Mouse (Mus musculus) lung, postnatal 0 days (tissue): ENCODE measurements around the gene Lrsam1. TPM values are rescaled to one million over a fixed set of nuclear protein-coding genes. Genes with fewer than 3 reads are reported as not detected.

ENCODE experiments used
- ATAC-seq: fragments of 200-750 bp; cut with Nextera tagmentation; 2 replicates; pipeline ENCODE4 v1.8.0; 2017; ENCODE audit warnings: moderate library complexity
- DNase-seq: peaks from one replicate; pipeline ENCODE4 v3.0.0-alpha.2; 2016; ENCODE audit warnings: low spot score
- H3K27ac ChIP-seq: fragments of 300-500 bp; sonication (generic); 2 replicates; pipeline ENCODE4 v1.5.1; 2014; ENCODE audit warnings: antibody characterized with exemption, mild to moderate bottlenecking, low read length, mixed read lengths
- H3K27me3 ChIP-seq: fragments of 300-500 bp; sonication (generic); replicated peaks from 2 replicates; pipeline ENCODE4 v1.6.1; 2014; ENCODE audit warnings: low read length, mixed read lengths; ENCODE audit not compliant: insufficient read depth
- H3K36me3 ChIP-seq: fragments of 300-500 bp; sonication (generic); 2 replicates; pipeline ENCODE4 v1.6.1; 2014; ENCODE audit warnings: low read length, mixed read lengths; ENCODE audit not compliant: insufficient read depth
- H3K4me1 ChIP-seq: fragments of 300-500 bp; sonication (generic); 2 replicates; pipeline ENCODE4 v1.6.1; 2014; ENCODE audit warnings: antibody characterized with exemption, low read depth, low read length, mixed read lengths; ENCODE audit not compliant: insufficient read depth
- H3K4me2 ChIP-seq: fragments of 300-500 bp; sonication (generic); replicated peaks from 2 replicates; pipeline ENCODE4 v1.6.1; 2014; ENCODE audit warnings: low read depth, mild to moderate bottlenecking, low read length, moderate library complexity, mixed read lengths
- H3K4me3 ChIP-seq: fragments of 300-500 bp; sonication (generic); 2 replicates; pipeline ENCODE4 v1.5.1; 2014; ENCODE audit warnings: low read depth, low read length
- H3K9ac ChIP-seq: fragments of 300-500 bp; sonication (generic); replicated peaks from 2 replicates; pipeline ENCODE4 v1.6.1; 2014; ENCODE audit warnings: low read depth, mild to moderate bottlenecking
- H3K9me3 ChIP-seq: fragments of 300-500 bp; sonication (generic); 2 replicates; pipeline ENCODE4 v1.6.1; 2016; ENCODE audit warnings: low read length, mixed read lengths
- CTCF ChIP-seq: IDR thresholded peaks from 2 replicates; pipeline ENCODE4 v1.5.1; 2016; ENCODE audit warnings: antibody characterized with exemption, mild to moderate bottlenecking
- EP300 ChIP-seq: IDR thresholded peaks from 2 replicates; pipeline ENCODE4 v1.6.1; 2016; ENCODE audit warnings: antibody characterized with exemption, mild to moderate bottlenecking, control low read depth
- WGBS: fragments of 180-500 bp; shearing (Covaris S2); extraction: QIAGEN DNeasy Blood & Tissue Kit; methylation state at CpG from one replicate; pipeline ENCODE4 v1.1.7; 2014; 5-methylcytosine and 5-hydroxymethylcytosine counted together
- polyA plus RNA-seq: library from polyadenylated mRNA; unstranded; fragments of >200 nt; fragmentation: Nextera tagmentation; extraction: Ambion mirVana; gene quantifications from 2 replicates; pipeline ENCODE4 v1.2.1, GENCODE M21; 2015

Gene Lrsam1
- polyA plus RNA-seq, 1 experiment from 2014 or later, result 5.8 TPM

GRCm38 (mm10) chr2:32924306-32924844 lies 37.0 kb downstream of the Lrsam1 start:
- H3K27ac ChIP-seq, result peak overlapping the region; percentile 57; the same call in 1 of the 2 replicates
- 73% methylated on average over 10 of the region's 10 CpGs for WGBS
- H3K4me2 ChIP-seq, result no peak overlapping the region
- H3K36me3 ChIP-seq, result peaks cover 45% of the 10 kb centered on the region
- no peak for TF ChIP-seq EP300
- no peak for TF ChIP-seq CTCF
- DNase-seq (no peak), ATAC-seq (no peak)
- H3K9me3 ChIP-seq, result no peaks in the 10 kb centered on the region
- H3K27me3 ChIP-seq, result no peaks in the 10 kb centered on the region
- H3K4me1 ChIP-seq, result no peaks in the 10 kb centered on the region; the same call in 1 of the 2 replicates
- H3K9ac ChIP-seq, result no peak overlapping the region
- H3K4me3 ChIP-seq, result no peak overlapping the region

- Histone ChIP-seq H3K36me3 (peaks cover 46% of the 10 kb centered on the region), H3K9ac (no peak overlapping the region), H3K27ac (no peak overlapping the region), H3K4me2 (no peak overlapping the region), H3K4me3 (no peak overlapping the region), H3K4me1 (no peaks in the 10 kb centered on the region; the same call in 1 of the 2 replicates), H3K9me3 (no peaks in the 10 kb centered on the region), H3K27me3 (no peaks in the 10 kb centered on the region)
- WGBS, result 91% methylated on average over 24 of the region's 24 CpGs
- no peak for TF ChIP-seq EP300
- no peak for TF ChIP-seq CTCF
- no peak for DNase-seq
- ATAC-seq, result no peak
Observed at GRCm38 (mm10) chr2:32923551-32924250, 37.7 kb downstream of the Lrsam1 start.

GRCm38 (mm10) chr2:32922564-32922963 lies 38.9 kb downstream of the Lrsam1 start:
- H3K36me3 ChIP-seq, result peaks cover 46% of the 10 kb centered on the region
- H3K9ac ChIP-seq, result no peak overlapping the region
- 88% methylated on average over 13 of the region's 13 CpGs for WGBS
- ATAC-seq, result no peak
- H3K4me3 ChIP-seq, result no peak overlapping the region
- no peak overlapping the region for H3K27ac ChIP-seq
- no peak overlapping the region for H3K4me2 ChIP-seq
- H3K9me3 ChIP-seq, result no peaks in the 10 kb centered on the region
- no peaks in the 10 kb centered on the region for H3K27me3 ChIP-seq
- TF ChIP-seq CTCF, result no peak
- no peak for TF ChIP-seq EP300
- no peaks in the 10 kb centered on the region for H3K4me1 ChIP-seq
- no peak for DNase-seq

GRCm38 (mm10) chr2:32921801-32922380 lies 39.5 kb downstream of the Lrsam1 start:
- WGBS, result 89% methylated on average over 13 of the region's 15 CpGs
- Histone ChIP-seq H3K27me3 (no peaks in the 10 kb centered on the region), H3K4me3 (no peak overlapping the region), H3K36me3 (peaks cover 46% of the 10 kb centered on the region), H3K27ac (no peak overlapping the region), H3K4me1 (no peaks in the 10 kb centered on the region), H3K9me3 (no peaks in the 10 kb centered on the region), H3K9ac (no peak overlapping the region), H3K4me2 (no peak overlapping the region)
- TF ChIP-seq EP300, result no peak
- TF ChIP-seq CTCF, result no peak
- DNase-seq (no peak), ATAC-seq (no peak)

- H3K4me2 ChIP-seq, result no peak overlapping the region
- H3K27me3 ChIP-seq, result no peaks in the 10 kb centered on the region
- WGBS, result 87% methylated on average over 7 of the region's 7 CpGs
- no peak overlapping the region for H3K27ac ChIP-seq
- DNase-seq (no peak), ATAC-seq (no peak)
- TF ChIP-seq EP300 (no peak), CTCF (no peak)
- no peak overlapping the region for H3K4me3 ChIP-seq
- no peak overlapping the region for H3K9ac ChIP-seq
- H3K9me3 ChIP-seq, result no peaks in the 10 kb centered on the region
- H3K36me3 ChIP-seq, result peaks cover 46% of the 10 kb centered on the region
- no peaks in the 10 kb centered on the region for H3K4me1 ChIP-seq
Observed at GRCm38 (mm10) chr2:32921235-32921634, 40.2 kb downstream of the Lrsam1 start.

- peaks cover 36% of the 10 kb centered on the region for H3K36me3 ChIP-seq
- 0 out of 2 replicates have a peak overlapping the region, but pooled peaks have one; percentile 0 for H3K27ac ChIP-seq
- no peak for DNase-seq
- H3K4me1 ChIP-seq, result peaks cover 15% of the 10 kb centered on the region
- H3K4me2 ChIP-seq, result no peak overlapping the region
- no peaks in the 10 kb centered on the region for H3K27me3 ChIP-seq
- ATAC-seq, result no peak
- WGBS, result 63% methylated on average over 9 of the region's 9 CpGs
- TF ChIP-seq EP300 (no peak), CTCF (no peak)
- no peak overlapping the region for H3K9ac ChIP-seq
- no peaks in the 10 kb centered on the region for H3K9me3 ChIP-seq
- H3K4me3 ChIP-seq, result no peak overlapping the region
Observed at GRCm38 (mm10) chr2:32918391-32918790, 43.0 kb downstream of the Lrsam1 start.
